Mouse (Mus musculus) brain, embryonic 18.5 days (tissue): Measurements from ENCODE around the gene Gm5678.

Experiments used
- DNase-seq: peaks from one replicate; pipeline ENCODE4 v3.0.0-alpha.2; 2012; ENCODE audit warnings: low read depth, low spot score

Gm5678 gene

DNA sequence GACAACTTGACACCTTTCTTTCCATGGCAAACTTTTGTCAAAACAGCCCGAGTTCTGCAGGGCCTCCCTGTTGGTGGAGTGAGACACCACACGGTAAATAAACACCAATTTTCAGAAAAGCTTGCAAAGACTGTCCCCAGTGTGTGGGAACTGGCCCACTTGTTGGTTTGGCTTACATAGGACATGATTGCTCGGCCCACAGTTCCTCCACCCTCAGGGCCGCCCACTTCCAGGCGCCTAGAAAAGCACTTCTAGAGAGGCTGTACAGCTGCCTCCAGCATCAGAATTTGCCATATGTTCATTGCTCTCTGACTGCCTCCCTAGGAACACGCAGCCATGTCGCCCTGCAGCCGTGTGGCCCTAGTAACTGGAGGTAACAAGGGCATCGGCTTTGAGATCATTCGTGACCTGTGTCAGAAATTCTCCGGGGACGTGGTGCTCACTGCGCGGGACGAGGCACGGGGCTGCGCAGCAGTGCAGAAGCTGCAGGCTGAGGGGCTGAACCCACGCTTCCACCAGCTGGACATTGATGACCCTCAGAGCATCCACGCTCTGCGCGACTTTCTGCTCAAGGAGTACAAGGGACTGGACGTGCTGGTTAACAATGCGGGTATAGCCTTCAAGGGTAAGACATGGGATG lies at the start of gene Gm5678:
Gene Gm5678, plus strand, starts transcription at position 337 of the 640 bp plus-strand sequence.
- DNase-seq = no peak

DNA sequence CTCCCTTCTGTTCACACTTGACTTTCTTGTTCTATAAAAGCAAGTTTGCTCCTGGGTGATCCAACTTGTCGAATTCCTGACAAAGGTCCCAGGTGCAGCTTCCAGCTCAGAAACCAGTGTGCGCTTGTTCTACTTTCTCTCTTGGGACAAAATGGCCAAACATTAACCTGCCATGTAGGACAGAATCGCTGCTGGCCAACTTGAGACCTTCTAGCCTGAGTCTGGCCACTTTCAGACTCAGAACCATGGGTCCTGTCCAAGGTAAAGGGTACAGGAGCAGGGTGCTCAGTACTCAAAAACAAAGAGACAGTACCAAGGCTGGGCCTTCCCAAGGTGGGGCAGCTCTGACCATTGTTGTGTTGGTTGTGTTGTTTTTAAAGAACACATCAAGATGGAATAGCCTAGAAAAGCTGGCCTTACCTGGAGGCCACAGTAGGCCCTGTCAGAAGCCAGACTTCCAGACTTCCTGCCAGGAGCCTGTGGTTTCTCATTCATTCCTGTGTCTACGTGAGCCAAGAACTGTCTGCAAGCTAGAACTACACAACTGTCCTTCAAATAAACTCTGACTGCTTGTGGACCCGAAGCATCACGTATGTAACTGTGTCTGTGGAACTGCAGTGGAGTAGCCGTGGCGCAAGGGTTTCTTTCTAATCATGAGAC lies 49.4 kb upstream of the Gm5678 start:
- DNase-seq = no peak

DNA sequence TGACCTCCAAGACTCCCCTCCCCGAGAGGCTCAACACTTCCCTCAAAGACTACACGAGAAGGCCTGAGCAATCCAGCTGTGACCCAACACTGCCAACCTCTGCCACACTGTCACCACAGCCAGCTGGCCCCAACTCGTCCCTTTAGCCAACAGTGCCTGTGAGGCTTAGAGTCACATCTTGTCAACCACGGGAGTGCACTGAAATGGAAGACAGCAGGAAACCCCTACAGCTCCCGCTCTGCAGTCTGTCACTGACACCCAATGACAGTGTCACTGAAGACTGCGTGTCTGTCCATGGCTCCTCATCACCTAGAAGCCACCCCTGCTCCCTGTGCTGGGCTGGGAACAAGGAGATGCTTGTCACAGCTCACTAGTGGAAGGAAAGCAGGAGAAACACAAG lies 46.8 kb upstream of the Gm5678 start:
- DNase-seq = no peak

DNA sequence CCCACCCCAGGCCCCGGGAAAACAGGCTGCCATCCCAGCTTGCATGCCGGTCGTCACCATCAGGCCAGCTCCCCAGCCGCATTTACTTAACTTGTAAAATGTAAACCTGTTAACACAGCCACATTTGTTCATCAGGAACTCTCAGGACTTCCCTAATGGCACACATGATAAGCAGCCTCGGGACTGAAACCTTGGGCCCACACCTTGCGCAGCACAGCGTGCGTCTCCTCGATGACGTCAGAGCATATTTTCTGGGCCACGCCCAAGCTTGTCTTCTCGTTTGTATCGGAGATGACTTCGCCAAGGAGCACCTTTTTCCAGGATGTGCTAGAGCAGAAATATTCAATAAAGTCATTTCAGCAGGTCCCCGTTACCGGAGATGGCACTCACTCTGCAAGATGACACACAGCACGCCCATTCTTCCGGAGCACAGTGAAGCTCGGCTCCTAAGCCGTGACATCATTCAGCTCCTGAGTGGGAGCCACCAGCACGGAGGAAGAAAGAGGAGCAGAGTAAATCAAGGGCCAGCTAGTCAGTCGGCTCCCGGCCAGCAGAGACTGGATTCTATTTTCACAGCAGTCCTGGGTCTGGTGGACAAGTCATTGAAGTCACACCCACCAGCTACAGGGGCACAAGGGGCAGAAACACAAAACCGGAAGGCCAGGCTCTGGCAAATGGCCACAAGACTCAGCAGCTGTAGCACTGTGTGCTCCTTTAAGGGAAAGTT lies 42.8 kb upstream of the Gm5678 start:
- no peak for DNase-seq

DNA sequence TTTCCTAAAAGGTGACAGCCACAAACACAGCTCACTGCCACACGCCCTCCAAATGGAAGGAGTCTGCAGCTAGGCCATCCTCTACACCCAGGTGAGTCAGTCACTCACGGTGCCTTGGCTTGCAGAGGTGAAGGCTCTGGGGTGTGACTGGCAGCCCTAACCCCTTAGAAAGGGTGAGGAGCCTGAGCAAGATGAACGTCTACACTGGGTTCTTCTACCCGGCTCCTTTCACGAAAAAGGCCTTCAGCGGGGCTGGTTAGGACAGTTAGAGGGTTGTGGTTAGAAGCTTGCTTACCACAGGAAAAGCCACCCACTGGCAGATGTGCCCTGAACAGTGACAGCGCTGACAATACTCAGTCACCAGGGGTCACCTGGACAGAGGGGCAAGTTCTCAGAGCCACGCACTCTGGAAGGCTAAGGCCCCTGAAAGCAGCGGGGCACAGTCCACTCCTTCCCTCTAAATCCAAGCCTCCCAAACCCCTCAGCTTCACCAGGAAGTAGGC lies 42.1 kb upstream of the Gm5678 start:
- no peak for DNase-seq

DNA sequence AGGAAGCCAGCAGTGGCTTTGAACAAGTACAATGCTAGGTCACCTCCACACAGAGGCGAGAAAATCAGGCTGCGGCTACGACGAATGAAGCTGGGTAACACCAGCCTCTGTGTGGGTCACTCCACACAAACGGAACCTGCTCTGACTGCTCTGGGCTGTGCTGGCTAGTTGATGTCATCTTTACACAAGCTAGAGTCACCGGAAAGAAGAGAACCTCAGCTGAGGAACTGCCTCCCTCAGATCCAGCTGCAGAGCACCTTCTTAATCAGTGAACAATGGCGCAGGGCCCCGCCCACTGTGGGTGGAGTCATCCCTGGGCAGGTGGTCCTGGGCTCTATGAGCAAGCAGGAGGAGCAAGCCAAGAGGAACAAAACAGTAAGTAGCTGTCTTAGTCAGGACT lies 41.5 kb upstream of the Gm5678 start:
- no peak for DNase-seq

DNA sequence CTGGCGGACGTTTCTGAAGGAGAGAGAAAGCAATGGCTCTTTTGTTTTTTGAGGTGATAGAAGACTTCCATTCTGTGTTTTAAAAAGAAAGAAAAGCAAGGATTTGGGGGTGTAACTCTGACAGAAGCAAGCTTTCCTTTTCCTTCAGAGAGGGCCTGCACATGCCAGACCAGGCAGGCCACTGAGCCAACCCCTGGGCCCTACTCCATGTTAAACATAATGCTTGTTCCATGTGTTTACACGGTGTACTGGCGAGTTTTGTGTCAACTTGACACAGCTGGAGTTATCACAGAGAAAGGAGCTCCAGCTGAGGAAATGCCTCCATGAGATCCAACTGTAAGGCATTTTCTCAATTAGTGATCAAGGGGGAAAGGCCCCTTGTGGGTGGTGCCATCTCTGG lies 39.6 kb upstream of the Gm5678 start:
- DNase-seq = no peak

DNA sequence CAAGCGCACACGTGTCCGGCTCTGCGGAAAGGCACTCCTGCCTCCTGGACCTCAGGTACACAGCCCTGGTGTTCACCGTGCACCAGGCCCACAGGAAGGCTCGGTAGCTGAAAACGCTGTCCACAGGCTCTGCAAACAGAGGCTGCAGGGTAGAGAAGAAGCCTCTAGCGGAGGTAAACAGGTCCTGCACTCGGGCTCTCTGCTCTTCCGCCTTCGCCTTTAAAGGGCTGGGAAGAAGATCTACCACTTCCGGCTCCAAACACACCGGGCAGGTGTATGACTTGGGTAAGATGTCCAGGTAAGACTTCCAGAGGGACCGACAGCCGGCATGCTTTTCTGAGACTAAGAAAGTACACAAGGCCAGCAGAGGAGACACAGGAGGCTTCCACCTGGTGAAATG lies 37.0 kb upstream of the Gm5678 start:
- DNase-seq = no peak

DNA sequence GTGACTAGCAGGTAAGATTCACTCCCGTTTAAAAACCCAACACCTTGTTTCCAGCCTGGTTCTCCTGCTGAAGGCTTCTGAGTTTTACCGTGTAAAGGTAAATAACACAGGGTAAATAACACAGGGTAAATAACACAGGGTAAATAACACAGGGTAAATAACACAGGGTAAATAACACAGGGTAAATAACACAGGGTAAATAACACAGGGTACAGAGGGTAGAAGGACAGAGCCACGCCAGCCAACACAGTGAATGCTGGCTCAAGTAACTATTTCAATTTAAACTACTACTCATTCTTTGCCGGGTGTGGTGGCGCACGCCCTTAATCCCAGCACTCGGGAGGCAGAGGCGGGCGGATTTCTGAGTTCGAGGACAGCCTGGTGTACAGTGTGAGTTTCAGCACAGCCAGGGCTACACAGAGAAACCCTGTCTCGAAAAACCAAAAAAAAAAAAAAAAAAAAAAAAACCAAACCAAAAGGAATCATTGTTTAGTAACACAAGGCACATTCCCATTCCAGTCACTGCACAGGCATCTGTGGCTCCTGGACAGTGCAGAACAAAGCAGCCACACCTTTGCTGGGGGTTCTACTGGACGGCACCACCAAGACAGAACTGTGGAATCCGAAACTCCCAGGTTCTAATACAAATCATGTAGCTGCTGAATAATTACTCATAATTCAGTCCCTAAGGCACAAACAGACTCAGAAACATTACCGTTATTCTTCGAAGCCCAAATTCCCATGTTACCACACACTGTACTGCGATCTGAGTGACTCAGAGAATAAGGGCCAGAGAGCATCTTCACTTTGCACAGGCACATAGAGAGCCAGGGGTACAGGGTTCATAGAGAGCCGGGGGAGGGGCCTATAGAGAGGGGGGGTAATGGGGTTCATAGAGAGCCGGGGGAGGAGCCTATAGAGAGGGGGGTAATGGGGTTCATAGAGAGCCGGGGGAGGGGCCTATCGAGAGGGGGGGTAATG lies 36.2 kb upstream of the Gm5678 start:
- no peak for DNase-seq

DNA sequence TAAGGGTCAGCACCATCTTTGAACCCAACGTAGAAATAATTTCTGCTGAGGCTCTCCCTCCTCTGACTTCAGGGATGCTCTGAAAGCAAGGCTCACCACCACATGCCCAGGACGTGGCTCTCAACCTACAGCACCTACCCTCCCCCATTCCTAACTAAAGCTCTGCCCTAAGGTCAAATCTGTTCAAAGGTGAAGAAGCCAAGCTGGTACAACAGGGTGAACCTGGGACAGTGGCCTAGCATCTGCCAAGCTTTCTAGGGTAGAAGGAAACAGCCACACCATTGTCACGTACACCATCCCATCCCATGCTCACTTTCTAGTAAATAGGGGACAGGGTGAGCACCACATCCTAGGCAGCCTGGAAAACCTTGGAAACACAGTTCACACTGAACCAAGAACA lies 35.2 kb upstream of the Gm5678 start:
- DNase-seq = no peak

DNA sequence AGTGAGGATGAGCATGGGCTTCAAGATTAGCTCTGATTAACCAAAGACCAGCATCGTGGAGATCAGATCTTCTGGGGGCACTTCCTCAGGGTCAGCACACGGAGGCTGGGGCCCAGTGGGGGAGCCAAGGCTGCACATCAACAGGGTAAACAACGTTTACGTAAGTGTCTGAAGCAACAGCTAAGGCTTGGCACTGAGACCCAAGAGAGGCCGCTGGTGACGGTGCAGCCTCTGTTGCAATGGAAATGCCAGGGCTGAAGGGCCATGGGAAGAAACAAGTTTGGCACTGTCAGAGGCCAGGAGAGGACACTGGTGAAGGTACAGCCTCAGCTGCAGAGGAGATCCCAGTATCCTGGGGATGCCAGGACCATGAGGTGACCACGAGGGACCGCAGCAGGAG lies 34.5 kb upstream of the Gm5678 start:
- no peak for DNase-seq

DNA sequence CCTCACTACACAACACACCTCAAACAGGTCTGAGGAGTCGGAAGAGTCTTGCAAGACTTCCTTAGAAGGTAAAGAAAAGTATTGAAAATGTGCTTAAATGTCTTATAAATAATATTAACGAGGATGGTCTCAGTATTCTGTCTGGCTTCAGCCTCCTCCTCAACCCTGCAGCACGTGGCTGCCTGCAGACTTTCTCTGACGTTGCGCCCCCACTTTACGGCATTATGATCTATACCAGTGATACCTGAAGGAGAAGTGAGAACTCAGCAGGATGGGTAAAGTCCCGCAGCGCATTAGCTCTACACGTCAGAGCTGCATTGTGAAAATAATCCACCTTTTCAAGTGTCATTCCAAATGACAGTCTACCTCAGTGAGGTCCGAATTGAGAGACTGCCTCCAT lies 33.4 kb upstream of the Gm5678 start:
- no peak for DNase-seq

DNA sequence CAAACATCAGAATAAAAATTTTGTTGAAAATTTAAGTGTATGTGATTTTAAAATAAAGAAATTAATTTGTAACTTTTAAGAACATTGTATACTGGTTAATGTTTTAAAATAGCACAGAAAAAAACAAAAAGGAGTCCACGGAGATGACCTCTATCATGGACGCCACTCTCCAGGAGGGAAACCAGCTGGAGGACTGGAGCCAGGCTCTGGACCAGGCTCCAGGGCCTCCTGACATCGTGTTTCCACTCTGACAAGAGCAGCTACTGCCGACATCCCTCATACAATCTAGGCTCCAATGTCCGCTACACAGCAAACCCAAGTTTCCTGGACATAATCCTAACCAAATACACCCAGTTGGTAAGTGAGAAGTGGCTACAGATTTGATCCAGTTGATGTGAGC lies 32.1 kb upstream of the Gm5678 start:
- no peak for DNase-seq

DNA sequence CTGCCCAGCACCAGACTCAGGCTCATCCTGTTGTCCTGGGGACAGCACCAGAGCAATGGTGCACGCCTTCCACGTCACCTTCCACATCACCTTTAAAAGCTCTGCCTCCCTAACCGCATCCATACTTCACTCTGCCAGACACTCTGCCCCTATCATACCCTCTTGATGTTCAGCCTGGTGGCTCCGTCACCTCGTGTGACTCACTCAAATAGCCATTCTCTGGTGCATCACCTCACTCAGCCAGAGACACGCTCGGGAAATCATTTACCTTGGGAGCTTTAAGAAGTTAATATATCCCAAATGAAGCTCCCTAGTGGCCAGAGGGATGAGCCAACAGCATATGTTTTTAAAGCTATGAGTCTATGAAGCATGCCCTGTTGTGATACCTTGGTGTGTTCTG lies 31.1 kb upstream of the Gm5678 start:
- no peak for DNase-seq

DNA sequence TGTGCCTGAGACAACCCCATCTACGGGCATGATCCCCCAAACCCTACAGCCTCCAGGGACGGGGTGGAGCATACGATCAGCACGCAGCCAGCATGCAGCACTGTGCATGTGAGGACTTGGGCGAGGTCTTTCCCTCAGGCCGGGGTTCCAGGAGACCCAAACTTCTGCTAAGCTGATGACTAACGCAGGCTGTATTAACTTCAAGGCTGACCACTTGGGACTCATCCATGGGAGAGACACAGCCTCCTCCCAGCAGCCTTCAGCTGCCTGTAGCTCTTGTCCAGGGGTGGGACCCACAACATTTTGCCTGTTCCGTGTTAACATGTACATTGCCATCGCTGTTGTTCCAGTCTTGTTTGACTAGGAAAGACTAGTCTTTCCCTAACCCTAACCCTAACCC lies 30.3 kb upstream of the Gm5678 start:
- DNase-seq = no peak

DNA sequence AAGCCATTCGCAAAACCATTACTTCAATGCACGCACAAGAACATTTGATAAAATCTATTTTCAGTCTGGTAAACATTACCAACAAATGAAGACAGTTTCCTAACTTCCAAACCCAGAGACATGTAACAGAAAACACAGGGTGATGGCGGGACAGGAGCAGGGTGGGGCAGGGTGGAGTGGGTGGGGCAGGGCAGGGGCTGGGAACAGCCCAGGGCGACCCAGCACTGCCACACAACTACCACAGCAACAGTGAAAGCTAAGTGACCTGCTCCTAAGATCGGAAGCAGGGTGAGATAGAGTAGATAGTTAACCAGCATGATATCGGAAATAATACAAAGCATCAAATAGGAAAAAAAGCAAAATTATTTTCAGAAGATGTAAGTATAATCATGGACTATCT lies 28.4 kb upstream of the Gm5678 start:
- DNase-seq = no peak

DNA sequence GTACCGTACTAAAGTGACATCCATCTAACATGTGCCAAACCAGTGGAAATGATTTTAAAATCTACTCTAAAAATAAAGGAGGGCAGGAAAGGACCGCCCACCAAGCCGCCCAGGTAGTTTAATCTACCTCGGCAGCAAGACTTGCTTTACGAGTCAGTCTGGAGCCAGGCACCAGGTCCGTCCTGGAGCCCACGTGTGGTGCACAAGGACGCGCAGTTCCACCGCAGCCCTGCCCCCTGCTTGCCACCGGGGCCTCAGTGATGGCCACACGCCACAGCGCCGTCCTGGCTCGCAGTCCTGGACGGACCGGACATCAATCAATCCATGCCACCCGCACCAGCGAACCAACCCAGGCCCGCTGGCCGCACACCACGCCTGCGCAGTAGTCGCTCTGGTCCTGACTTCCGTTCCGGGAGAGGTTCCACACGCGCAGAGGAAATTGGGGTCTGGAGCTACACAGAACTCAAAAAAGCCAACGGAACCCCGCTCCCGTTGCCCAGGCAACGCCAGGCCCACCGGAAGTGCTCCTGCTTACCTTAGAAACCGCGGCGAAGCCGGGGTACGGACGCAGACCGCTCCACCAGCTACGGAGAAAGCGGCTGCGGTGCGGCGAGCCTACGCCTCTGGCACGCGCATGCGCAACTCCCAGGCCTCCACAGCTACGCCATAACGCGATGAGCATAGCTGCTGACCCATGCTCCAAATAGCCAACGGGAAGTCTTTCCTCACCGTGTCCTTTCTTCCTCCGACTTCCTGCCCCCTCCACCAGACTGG lies 24.3 kb upstream of the Gm5678 start, which contains the start of gene Setd4:
Gene Setd4, minus strand, starts transcription at position 625 of the 774 bp plus-strand sequence.
- DNase-seq = peak; percentile 90

DNA sequence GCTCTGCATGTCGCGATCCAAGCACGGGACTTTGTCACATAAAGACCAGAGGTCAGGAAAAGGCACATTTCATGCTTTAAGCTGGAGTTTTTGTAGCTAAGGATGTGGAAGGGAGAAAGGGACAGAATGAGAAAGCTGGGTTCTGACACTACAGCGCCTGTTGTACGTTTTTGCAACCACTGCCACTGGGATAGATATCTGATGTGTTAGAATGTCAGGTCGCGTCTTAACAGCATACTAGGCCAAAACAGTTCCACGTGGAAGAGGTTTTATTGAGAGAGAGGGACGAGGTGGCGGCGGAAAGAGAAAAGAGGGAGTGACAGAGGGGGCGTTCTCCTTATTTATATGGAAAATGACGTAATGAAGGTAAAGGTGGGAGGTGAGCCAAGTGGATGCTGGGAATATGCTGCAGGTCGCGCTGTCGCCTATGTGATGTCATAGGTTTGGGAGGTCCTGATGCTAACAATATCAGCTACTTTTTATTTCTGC lies 23.4 kb upstream of the Gm5678 start:
- peak; percentile 43 for DNase-seq

DNA sequence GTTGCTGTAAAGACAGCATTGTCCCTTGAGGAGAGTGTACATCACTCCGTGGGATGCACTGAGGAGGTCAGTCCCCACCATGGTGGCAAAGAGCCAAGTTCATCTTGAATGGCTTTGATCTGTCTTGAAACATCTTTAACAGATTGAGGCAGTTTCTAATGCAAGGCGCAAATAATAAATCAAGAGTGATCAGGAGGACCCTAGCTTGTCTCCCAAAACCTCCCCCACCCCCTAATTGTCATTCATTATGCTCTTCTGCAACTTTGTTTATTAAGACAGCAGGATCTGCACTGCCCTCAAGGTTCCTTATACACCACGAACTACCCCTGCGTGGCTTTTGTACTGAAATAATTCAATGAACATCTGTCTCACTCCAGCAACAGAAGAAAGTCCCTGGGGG lies 22.3 kb upstream of the Gm5678 start, which contains the start of gene Cbr1:
Gene Cbr1, plus strand, starts transcription at position 301 of the 400 bp plus-strand sequence.
- no peak for DNase-seq

DNA sequence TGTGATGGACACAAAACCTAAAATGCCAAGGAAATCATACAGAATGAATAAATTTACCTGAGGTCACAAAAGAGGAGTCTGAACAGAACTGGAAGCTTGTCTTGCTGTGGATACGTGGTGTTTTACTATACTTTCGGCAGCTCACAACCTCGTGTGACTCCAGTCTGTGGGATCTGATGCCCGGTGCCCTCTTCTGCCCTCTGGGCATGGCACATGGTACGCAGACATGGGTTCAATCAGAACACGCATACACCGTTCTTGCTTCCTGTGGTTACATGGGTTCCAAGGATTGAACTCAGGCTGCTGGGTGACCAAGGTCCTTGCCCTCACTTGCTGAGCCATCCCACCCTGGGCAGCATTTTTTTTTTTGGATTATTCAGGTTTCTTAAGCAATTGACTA lies 21.8 kb upstream of the Gm5678 start:
- DNase-seq = no peak
